Mouse (Mus musculus) bone marrow, adult 2 months (tissue): ENCODE results near the gene Mrm3.

Experiments
- CTCF ChIP-seq: fragments of 200-500 bp; IDR thresholded peaks from 2 replicates; pipeline ENCODE4 v1.5.1; 2011; ENCODE audit warnings: low read length, control low read depth; ENCODE audit not compliant: control insufficient read depth, insufficient read depth
- POLR2A ChIP-seq: fragments of 200-500 bp; IDR thresholded peaks from 2 replicates; pipeline ENCODE4 v1.6.1; 2011; ENCODE audit warnings: low read depth, mild to moderate bottlenecking, control low read depth, low read length, borderline replicate concordance; ENCODE audit not compliant: control insufficient read depth

GRCm38 (mm10) chr11:76215011-76215410, 28.5 kb upstream of the Mrm3 start:
- TF ChIP-seq POLR2A: no peak
- no peak for TF ChIP-seq CTCF
